Mouse (Mus musculus): Measurements from ENCODE around the gene AC140267.1. TPM values are rescaled to one million over a fixed set of nuclear protein-coding genes. Genes with fewer than 3 reads are reported as not detected.
A peak's percentile ranks its signal among the peaks of the same experiment; 100 is the strongest.

The AC140267.1 gene
- total RNA-seq, 2 experiments from 2014 or later, result 10.3 to 12.7 TPM

DNA sequence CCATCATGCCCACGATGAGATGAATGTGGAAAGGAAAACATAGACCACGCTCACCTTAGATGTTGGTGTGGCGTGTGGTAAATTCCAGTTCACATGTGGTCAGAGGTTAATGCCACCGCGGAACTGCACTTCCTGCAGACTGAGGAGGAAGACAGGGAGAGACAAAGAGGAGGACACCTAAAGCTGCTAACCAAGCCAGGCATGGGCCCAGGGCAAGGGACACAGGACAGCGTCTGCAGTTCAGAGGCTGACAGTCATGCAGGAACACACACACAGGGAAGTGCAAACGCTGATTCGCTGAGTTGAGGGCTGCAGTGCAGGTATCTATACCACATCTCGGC lies 19.2 kb upstream of the AC140267.1 start:
- intact Hi-C loops (cut with DNase I), result no loop called here
- no peak for TF ChIP-seq CTCF (IDR thresholded peaks at IDR 0.05)
- Histone ChIP-seq H3K27ac (no peak overlapping the region), H3K4me3 (no peak overlapping the region)
- no peak for DNase-seq

DNA sequence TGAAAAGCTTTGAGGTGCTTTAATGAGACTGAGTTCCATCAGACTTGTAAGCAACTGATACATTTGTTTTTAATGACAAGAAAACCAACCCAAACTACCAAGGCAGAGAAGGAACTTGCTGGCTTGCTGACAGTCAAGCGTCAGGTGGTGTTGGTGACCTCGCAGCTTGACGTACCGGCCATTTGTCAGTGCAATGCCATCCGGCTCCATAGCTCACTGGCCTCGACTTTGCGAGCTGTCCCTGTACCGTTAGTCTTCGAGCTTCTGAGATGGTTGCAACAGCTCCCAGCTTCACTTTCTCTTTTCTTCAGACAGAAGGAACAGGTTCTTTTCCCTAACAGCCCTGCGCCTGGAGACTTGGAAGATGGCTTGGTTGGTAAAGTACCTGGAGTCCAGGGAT lies 18.2 kb upstream of the AC140267.1 start:
- H3K4me3 ChIP-seq, result no peak overlapping the region
- no peak for DNase-seq
- no peak for TF ChIP-seq CTCF (IDR thresholded peaks at IDR 0.05)
- no peak overlapping the region for H3K27ac ChIP-seq
- intact Hi-C loops (cut with DNase I), result no loop called here

DNA sequence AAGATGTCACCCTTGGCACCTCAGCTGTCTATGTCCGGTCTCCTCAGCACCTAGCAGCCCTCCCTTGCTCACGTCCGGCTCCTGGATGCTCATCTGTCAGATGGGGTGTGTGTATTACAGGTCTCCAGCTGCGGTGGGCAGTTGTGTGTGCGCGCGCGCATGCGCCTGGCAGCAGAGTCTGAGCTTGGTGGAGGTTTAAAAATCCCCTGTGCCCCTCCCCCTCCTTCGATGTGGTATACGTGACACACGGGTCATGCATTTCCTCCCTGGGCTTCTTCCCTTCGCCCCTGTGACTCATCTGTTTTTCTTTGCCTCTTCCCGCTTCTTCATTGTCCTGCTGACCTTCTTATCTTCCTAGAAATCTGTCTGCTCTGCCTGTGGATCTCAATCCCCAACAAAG lies 16.4 kb upstream of the AC140267.1 start:
- Histone ChIP-seq H3K27ac (no peak overlapping the region), H3K4me3 (no peak overlapping the region)
- no peak for DNase-seq
- TF ChIP-seq CTCF (IDR thresholded peaks at IDR 0.05), result no peak
- intact Hi-C loops (cut with DNase I), result no loop called here

- no peak for TF ChIP-seq CTCF (IDR thresholded peaks at IDR 0.05)
- DNase-seq, result no peak
- H3K27ac ChIP-seq, result no peak overlapping the region
- H3K4me3 ChIP-seq, result no peak overlapping the region
- intact Hi-C loops (cut with DNase I), result no loop called here
These were observed 15.7 kb upstream of the AC140267.1 start for GRCm38 (mm10) chr15:80219705-80220657.

- no peak for TF ChIP-seq CTCF (IDR thresholded peaks at IDR 0.05)
- no peak for DNase-seq
- H3K4me3 ChIP-seq, result no peak overlapping the region
- intact Hi-C loops (cut with DNase I), result no loop called here
- H3K27ac ChIP-seq, result no peak overlapping the region
These were observed 14.6 kb upstream of the AC140267.1 start for GRCm38 (mm10) chr15:80221031-80221430.

- intact Hi-C loops (cut with DNase I), result no loop called here
- H3K27ac ChIP-seq, result no peak overlapping the region
- DNase-seq, result no peak
- no peak for TF ChIP-seq CTCF (IDR thresholded peaks at IDR 0.05)
- no peak overlapping the region for H3K4me3 ChIP-seq
These were observed 11.9 kb upstream of the AC140267.1 start for GRCm38 (mm10) chr15:80223751-80224150.

GRCm38 (mm10) chr15:80225208-80225607 lies 10.4 kb upstream of the AC140267.1 start:
- intact Hi-C loops (cut with DNase I), result loop anchor here (1.0 to 5.0 kb wide), 2 partner anchors 36 to 133 kb away; partner anchors contain the start of genes Rpl3 and Syngr1
- DNase-seq, result peak; percentile 82
- TF ChIP-seq CTCF (IDR thresholded peaks at IDR 0.05), result peak; percentile 90
- Histone ChIP-seq H3K27ac (no peak overlapping the region), H3K4me3 (no peak overlapping the region)

DNA sequence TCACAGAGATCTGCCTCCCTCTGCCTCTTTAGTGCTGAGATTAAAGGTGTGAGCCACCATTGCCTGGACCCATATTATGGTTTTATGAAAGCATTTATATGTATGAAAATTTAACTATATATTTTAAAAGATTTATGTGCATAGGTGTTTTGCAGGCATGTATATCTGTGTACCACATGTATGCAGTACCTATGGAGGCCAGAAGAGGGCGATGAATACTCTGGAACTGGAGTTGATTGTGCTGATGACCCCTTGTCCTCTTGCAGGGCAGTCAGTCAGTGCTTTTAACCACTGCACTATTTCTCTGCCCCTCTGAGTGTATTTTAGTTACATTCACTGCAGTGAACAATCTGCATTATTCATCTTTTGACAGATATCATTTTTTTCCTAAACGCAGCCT lies 9.8 kb upstream of the AC140267.1 start:
- peak; percentile 58 for DNase-seq
- intact Hi-C loops (cut with DNase I), result loop anchor here (1.0 to 5.0 kb wide), 2 partner anchors 36 to 133 kb away; partner anchors contain the start of genes Rpl3 and Syngr1
- H3K27ac ChIP-seq, result no peak overlapping the region
- H3K4me3 ChIP-seq, result no peak overlapping the region
- TF ChIP-seq CTCF (IDR thresholded peaks at IDR 0.05), result peak; percentile 66

DNA sequence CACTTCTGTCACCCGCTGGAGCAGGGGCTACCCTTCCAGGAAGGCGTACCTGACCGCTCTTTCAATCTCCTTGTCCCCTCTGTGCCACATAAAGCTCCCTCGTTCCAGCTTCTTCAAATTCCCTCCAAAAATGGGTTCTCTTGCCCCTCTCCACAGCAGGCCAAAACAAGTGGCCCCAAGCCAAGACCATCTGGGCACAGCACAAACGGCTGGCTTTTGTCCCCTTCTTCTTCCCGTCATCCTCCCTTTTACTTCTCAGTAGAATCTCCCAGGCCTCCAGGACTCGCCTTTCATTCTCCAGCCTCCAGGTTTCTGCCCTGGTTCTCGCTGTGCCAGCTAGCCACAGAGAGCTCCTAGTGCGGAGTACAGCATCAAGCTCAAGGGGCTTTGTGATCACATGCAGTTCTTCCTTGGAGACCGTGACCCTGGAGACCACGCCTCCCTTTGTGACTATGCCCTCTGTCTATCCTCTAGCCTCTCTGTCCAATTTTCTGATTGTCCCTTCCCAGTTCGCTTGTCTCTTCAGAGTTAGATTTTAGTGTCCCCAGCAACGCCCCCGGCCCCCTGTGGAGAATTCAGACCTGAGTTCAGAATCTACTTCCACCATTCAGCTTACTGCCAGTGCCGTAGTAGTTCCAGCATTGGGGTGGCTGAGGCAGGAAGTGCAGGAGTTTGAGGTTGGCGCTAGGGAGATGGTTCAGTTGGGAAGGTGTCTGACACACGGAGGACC lies 7.4 kb upstream of the AC140267.1 start:
- Histone ChIP-seq H3K4me3 (no peak overlapping the region), H3K27ac (no peak overlapping the region)
- no peak for TF ChIP-seq CTCF (IDR thresholded peaks at IDR 0.05)
- DNase-seq, result no peak
- intact Hi-C loops (cut with DNase I), result loop anchor here (5.0 kb wide), 1 partner anchor 136 kb away; the partner anchor contains the start of genes Rpl3 and Syngr1

GRCm38 (mm10) chr15:80232331-80232730 lies 3.3 kb upstream of the AC140267.1 start:
- Histone ChIP-seq H3K4me3 (no peak overlapping the region), H3K27ac (no peak overlapping the region)
- no peak for DNase-seq
- TF ChIP-seq CTCF (IDR thresholded peaks at IDR 0.05), result no peak
- intact Hi-C loops (cut with DNase I), result loop anchor here (10.0 kb wide), 1 partner anchor 288 kb away; no protein-coding TSS in a partner anchor

GRCm38 (mm10) chr15:80233053-80233452 lies 2.6 kb upstream of the AC140267.1 start:
- intact Hi-C loops (cut with DNase I), result loop anchor here (10.0 kb wide), 1 partner anchor 288 kb away; no protein-coding TSS in a partner anchor
- Histone ChIP-seq H3K27ac (peak overlapping the region; percentile 91), H3K4me3 (peak overlapping the region; percentile 99)
- no peak for DNase-seq
- TF ChIP-seq CTCF (IDR thresholded peaks at IDR 0.05), result no peak

GRCm38 (mm10) chr15:80233733-80234509 lies 1.7 kb upstream of the AC140267.1 start, which contains the start of gene Mief1:
Gene Mief1 (plus strand): TSS chr15:80234018.
- TF ChIP-seq CTCF (IDR thresholded peaks at IDR 0.05), result no peak; the same call in 1 of the 2 replicates
- DNase-seq, result peak; percentile 99
- Histone ChIP-seq H3K27ac (peak within 1 kb of the TSS; percentile 91), H3K4me3 (peak within 1 kb of the TSS; percentile 99)
- intact Hi-C loops (cut with DNase I), result loop anchor here (2.0 to 10.0 kb wide), 2 partner anchors 21 to 289 kb away; partner anchors contain the start of gene Atf4
